Mouse (Mus musculus): ENCODE data around the gene Gdf7.

GRCm38 (mm10) chr12:8324086-8324485 lies 22.3 kb upstream of the Gdf7 start:
- TF ChIP-seq CTCF (IDR thresholded peaks at IDR 0.05; ENCODE audit: low read depth) (no peak), EP300 (IDR thresholded peaks at IDR 0.05; ENCODE audit: low read depth) (no peak)

All from liver, embryonic 14.5 days (tissue).